Mouse (Mus musculus) layer of hippocampus, adult 9-11 months (tissue): ENCODE measurements at regions not wholly inside any gene's neighbourhood (a gene's known extent, or its start where the extent isn't known, plus 50 kb on each side); places are given as distances from the start of the nearest gene placed in this dataset.

ENCODE experiments used
- DNase-seq: peaks from one replicate; pipeline ENCODE4 v3.0.0; 2022

DNA sequence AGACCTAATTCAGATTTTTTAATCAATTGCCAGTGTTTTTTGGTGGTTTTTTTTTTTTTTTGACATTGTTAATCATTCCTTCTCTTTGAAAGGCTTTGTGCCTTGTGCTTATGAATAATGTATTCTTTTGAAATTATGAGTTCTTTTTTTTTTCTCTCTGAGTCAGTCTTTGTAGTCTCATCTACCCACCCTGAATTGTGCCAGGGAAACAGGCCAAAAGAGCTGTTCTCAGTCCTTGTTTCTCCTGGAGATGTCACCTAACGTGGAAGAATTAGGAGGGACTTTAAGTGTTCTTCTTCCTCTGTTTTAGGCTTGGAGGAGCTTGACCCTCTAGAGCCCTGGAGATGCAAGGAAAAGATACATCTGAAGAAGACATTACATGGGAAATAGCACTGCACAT is 2012.6 kb downstream of the Poteg start:
- no peak for DNase-seq

GRCm38 (mm10) chr8:29492931-29493330 is 2045.5 kb downstream of the Poteg start:
- DNase-seq = no peak

DNA sequence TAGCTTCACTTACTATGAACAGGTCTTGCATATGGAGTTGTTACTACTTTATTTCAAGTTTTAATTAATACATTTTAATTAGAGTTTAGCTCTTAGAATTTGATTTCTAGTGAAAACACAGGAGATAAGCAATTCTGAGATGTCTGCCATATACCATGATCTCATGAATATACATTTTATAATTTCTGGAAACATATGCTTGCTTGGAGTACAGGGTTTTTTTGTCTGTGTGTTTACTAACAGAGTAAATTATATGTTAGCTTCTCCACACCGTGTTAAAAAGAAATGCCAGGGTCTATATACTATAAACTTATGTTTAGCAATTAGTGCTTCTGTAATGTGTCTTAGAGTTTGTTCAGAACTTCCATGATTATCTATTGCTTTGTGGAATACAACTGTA is 2079.9 kb downstream of the Poteg start:
- DNase-seq = no peak

DNA sequence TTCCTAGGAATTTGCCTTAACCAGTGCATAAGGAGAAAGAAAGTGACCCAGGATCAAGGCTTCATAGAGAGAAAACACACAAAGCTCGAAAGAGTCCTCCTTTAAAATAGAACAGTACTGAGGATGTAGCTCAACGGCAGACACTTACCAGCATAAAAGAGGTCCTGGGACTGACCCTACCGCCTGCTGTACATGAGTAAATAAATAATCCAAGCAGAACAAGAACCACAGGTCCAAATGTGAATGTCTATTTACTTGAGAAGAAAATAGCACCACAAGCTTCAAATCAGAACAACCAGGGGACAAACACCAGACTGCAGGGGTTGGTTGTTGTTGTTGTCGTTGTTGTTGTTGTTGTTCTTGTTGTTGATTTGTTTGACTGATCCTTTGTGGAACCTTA is 2084.1 kb downstream of the Poteg start:
- DNase-seq = no peak

DNA sequence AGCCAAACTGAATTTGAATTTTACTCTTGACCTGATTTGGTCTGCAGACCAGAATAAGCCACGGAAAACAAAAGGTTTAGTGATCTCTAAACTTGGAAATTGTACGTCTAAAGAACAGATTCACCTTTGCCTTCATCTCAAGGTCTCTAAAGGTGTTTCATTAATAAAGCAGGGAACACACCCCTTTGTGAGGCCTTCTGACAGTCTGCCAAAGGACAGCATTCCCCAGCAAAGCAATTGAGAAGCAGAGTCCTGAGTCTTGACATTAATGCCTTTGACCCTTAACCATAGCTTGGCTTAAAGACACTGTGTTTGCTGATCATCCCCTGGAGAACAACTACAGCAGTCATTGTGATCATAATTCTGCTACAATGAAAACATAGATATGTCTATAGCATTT is 2090.5 kb downstream of the Poteg start:
- DNase-seq = no peak

GRCm38 (mm10) chr8:29539856-29540255 is 2092.4 kb downstream of the Poteg start:
- DNase-seq = no peak

GRCm38 (mm10) chr8:29544142-29544541 is 2096.7 kb downstream of the Poteg start:
- DNase-seq = no peak

DNA sequence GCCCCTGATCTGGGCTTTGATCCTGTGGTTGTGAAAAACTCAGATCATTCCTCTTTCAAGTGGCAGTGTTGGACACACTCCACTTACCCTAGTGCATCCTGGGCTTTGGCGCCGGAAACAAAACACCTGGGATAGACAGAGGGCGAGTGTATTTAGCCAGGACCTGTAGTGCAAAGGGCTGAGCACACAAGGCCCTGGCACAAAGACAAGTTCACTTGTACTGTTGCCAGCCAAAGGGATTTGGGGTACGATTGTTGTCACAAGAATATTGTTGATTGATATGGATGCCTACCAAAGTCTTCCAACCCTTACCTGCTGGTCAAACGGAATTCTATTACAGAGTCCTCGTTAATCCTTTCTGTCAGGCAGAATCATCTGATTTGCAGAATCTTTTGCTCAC is 2138.2 kb downstream of the Poteg start:
- DNase-seq = no peak

GRCm38 (mm10) chr8:29594129-29594528 is 2146.7 kb downstream of the Poteg start:
- DNase-seq = peak; percentile 5

DNA sequence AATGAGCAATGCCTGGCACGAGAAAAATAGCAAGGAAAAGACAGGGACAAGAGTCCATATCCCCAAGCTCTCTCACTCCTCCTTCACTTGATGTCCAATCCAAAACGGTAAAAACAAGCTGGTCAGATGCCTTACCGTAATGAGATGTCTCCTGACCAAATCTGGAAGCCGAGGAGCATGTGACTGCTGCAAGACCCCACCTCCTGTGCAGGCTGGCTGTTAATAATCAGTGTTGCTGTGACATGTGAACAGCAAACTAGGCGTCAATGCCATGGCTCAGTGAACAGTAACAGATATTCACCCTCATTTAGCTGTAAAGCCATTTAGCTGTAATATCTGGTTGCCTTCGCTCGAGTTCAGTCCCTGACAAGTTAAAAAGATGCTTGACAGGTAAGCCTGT is 2166.6 kb downstream of the Poteg start:
- no peak for DNase-seq

- DNase-seq = peak; percentile 3
Observed at GRCm38 (mm10) chr8:29661616-29662015, 2214.1 kb downstream of the Poteg start.

GRCm38 (mm10) chr8:29675870-29676269 is 2228.4 kb downstream of the Poteg start:
- no peak for DNase-seq

GRCm38 (mm10) chr8:29683340-29683739 is 2235.9 kb downstream of the Poteg start:
- DNase-seq = no peak

DNA sequence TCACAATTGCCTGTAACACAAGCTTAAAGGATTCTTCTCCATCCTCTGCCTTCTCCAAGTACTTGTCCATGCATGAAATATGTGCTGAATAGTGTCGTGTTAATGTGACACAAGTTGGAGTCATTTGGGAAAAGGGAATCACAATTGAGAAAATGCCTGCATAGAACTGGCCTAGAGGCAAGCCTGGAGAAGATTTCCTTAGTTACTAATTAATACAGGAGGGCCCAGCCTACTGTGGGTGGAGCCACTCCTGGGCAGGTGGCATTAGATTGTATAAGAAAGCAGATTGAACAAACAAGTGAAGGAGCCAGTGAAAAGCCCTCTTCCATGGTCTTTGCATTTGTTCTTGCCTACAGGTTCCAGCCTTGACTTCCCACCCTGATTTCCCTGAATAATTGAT is 2239.1 kb downstream of the Poteg start:
- DNase-seq = no peak

- DNase-seq = no peak
Observed at GRCm38 (mm10) chr8:29695698-29696097, 2248.2 kb downstream of the Poteg start.
